Mouse (Mus musculus) stomach, postnatal 0 days (tissue): ENCODE data around the gene Nsmf. TPM values are rescaled to one million over a fixed set of nuclear protein-coding genes. Genes with fewer than 3 reads are reported as not detected.

Experiments used
- ATAC-seq: fragments of 200-750 bp; cut with Nextera tagmentation; 2 replicates; pipeline ENCODE4 v1.8.0; 2017; ENCODE audit not compliant: low FRiP score, low TSS enrichment
- DNase-seq: peaks from one replicate; pipeline ENCODE4 v3.0.0-alpha.2; 2016; ENCODE audit warnings: low spot score
- H3K27ac ChIP-seq: fragments of 300-500 bp; sonication (generic); replicated peaks from 2 replicates; pipeline ENCODE4 v1.5.1; 2014; ENCODE audit warnings: mild to moderate bottlenecking, control low read depth
- H3K27me3 ChIP-seq: fragments of 300-500 bp; sonication (generic); 2 replicates; pipeline ENCODE4 v1.6.1; 2014; ENCODE audit warnings: low read length; ENCODE audit not compliant: control insufficient read depth, insufficient read depth
- H3K36me3 ChIP-seq: fragments of 300-500 bp; sonication (generic); 2 replicates; pipeline ENCODE4 v1.6.1; 2014; ENCODE audit warnings: low read length, mixed read lengths; ENCODE audit not compliant: control insufficient read depth, insufficient read depth
- H3K4me1 ChIP-seq: fragments of 300-500 bp; sonication (generic); replicated peaks from 2 replicates; pipeline ENCODE4 v1.6.1; 2014; ENCODE audit warnings: antibody characterized with exemption; ENCODE audit not compliant: control insufficient read depth, insufficient read depth
- H3K4me2 ChIP-seq: fragments of 300-500 bp; sonication (generic); replicated peaks from 2 replicates; pipeline ENCODE4 v1.6.1; 2014; ENCODE audit warnings: low read depth, mild to moderate bottlenecking, control low read depth, moderate library complexity
- H3K4me3 ChIP-seq: fragments of 300-500 bp; sonication (generic); 2 replicates; pipeline ENCODE4 v1.5.1; 2014; ENCODE audit warnings: low read depth, low read length, control low read depth
- H3K9ac ChIP-seq: fragments of 300-500 bp; sonication (generic); 2 replicates; pipeline ENCODE4 v1.6.1; 2014; ENCODE audit warnings: mild to moderate bottlenecking, low read length, control low read depth, mixed read lengths
- H3K9me3 ChIP-seq: fragments of 300-500 bp; sonication (generic); 2 replicates; pipeline ENCODE4 v1.6.1; 2016; ENCODE audit warnings: low read length; ENCODE audit not compliant: control insufficient read depth
- CTCF ChIP-seq: IDR thresholded peaks from 2 replicates; pipeline ENCODE4 v1.5.1; 2016; ENCODE audit warnings: antibody characterized with exemption, low read depth, mild to moderate bottlenecking, moderate library complexity
- EP300 ChIP-seq: optimal IDR thresholded peaks from 2 replicates; pipeline ENCODE3; 2016; ENCODE audit warnings: antibody characterized with exemption
- WGBS: fragments of 180-500 bp; shearing (Covaris S2); extraction: QIAGEN DNeasy Blood & Tissue Kit; methylation state at CpG from one replicate; pipeline ENCODE4 v1.1.7; 2014; 5-methylcytosine and 5-hydroxymethylcytosine counted together
- polyA plus RNA-seq: library from polyadenylated mRNA; unstranded; fragments of >200 nt; fragmentation: Nextera tagmentation; extraction: Ambion mirVana; gene quantifications from 2 replicates; pipeline ENCODE4 v1.2.1, GENCODE M21; 2015

The Nsmf gene
- 23.5 and 30.2 TPM in 2 replicates for polyA plus RNA-seq

- peak; percentile 90 for ATAC-seq
- H3K9ac ChIP-seq, result peak within 1 kb of the TSS; percentile 76
- 4% methylated on average over 46 of the region's 47 CpGs for WGBS
- TF ChIP-seq CTCF (peak; percentile 38; the same call in 1 of the 2 replicates), EP300 (no peak)
- H3K36me3 ChIP-seq, result no peaks in the 10 kb centered on the region
- H3K4me3 ChIP-seq, result peak within 1 kb of the TSS; percentile 73
- no peaks in the 10 kb centered on the region for H3K27me3 ChIP-seq
- H3K4me1 ChIP-seq, result peaks cover 6% of the 10 kb centered on the region; the same call in 1 of the 2 replicates
- peak within 1 kb of the TSS; percentile 86 for H3K4me2 ChIP-seq
- no peaks in the 10 kb centered on the region for H3K9me3 ChIP-seq
- peak; percentile 89 for DNase-seq
- no peak within 1 kb of the TSS for H3K27ac ChIP-seq
Measured at GRCm38 (mm10) chr2:25054221-25055067, at the start of gene Nsmf. Nsmf (plus strand) TSS chr2:25054355.

DNA sequence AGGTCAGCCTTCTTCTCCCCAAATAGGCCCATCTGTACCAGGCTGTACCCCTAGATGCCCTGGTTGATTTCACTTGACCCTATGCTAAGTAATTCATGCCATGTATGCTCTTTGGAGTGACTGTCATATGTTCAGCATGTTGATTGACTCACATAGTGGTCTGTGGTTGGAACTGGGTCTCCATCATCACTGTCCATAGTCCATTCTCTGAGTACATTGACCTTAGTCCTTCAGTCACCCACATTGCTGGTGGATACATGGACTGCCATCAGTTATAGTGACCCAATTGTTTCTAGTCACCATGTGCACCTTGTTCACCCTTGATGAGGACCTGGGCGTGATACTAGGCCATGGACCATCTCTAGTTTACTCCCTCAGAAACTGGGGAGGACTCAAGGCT, 47.4 kb upstream of the Nsmf start:
- H3K4me3 ChIP-seq, result no peak overlapping the region
- no peaks in the 10 kb centered on the region for H3K9me3 ChIP-seq
- no peaks in the 10 kb centered on the region for H3K27me3 ChIP-seq
- H3K4me1 ChIP-seq, result no peaks in the 10 kb centered on the region
- DNase-seq (no peak), ATAC-seq (no peak)
- TF ChIP-seq CTCF, result no peak
- TF ChIP-seq EP300, result no peak
- 83% methylated on average over 1 of the region's 1 CpGs for WGBS
- H3K4me2 ChIP-seq, result no peak overlapping the region
- H3K9ac ChIP-seq, result no peak overlapping the region
- no peaks in the 10 kb centered on the region; the same call in 1 of the 2 replicates for H3K36me3 ChIP-seq
- H3K27ac ChIP-seq, result no peak overlapping the region

- ATAC-seq, result no peak
Measured at GRCm38 (mm10) chr2:25008250-25008649, 45.9 kb upstream of the Nsmf start.

DNA sequence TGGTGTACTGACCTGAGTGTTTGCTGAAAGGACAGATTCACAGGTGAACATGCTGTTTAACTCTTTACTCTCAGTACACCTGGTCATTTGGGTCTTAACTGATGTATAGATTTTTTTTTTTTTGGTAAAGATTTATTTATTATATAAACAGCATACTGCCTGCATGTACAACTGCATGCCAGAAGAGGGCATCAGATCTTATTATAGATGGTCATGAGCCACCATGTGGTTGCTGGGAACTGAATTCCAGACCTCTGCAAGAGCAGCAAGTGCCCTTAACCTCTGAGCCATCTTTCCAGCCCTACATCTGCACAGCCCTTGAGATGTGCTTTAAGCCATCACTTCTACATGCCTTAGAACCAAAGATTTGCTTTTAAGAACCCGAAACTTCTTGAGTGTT, 31.5 kb upstream of the Nsmf start:
- H3K4me3 ChIP-seq, result no peak overlapping the region
- no peak overlapping the region for H3K4me2 ChIP-seq
- H3K9me3 ChIP-seq, result no peaks in the 10 kb centered on the region
- ATAC-seq (no peak), DNase-seq (no peak)
- H3K36me3 ChIP-seq, result no peaks in the 10 kb centered on the region
- peak; percentile 43 for TF ChIP-seq CTCF
- TF ChIP-seq EP300, result no peak
- no peak overlapping the region for H3K9ac ChIP-seq
- no peak overlapping the region for H3K27ac ChIP-seq
- WGBS, result 85% methylated on average over 1 of the region's 1 CpGs
- no peaks in the 10 kb centered on the region for H3K4me1 ChIP-seq
- H3K27me3 ChIP-seq, result no peaks in the 10 kb centered on the region

More at GRCm38 (mm10) chr2:25008250-25008649, 45.9 kb upstream of the Nsmf start:
- Histone ChIP-seq H3K9me3 (no peaks in the 10 kb centered on the region), H3K9ac (no peak overlapping the region), H3K4me1 (no peaks in the 10 kb centered on the region), H3K27ac (no peak overlapping the region), H3K36me3 (no peaks in the 10 kb centered on the region; the same call in 1 of the 2 replicates), H3K4me3 (no peak overlapping the region), H3K4me2 (no peak overlapping the region), H3K27me3 (no peaks in the 10 kb centered on the region)
- no peak for DNase-seq
- peak; percentile 36; the same call in 1 of the 2 replicates for TF ChIP-seq CTCF
- no peak for TF ChIP-seq EP300

GRCm38 (mm10) chr2:25025109-25025508, 29.0 kb upstream of the Nsmf start:
- DNase-seq, result no peak
- no peak for TF ChIP-seq EP300
- TF ChIP-seq CTCF, result no peak
- no peaks in the 10 kb centered on the region for H3K9me3 ChIP-seq
- no peaks in the 10 kb centered on the region for H3K36me3 ChIP-seq
- no peak overlapping the region for H3K4me2 ChIP-seq
- no peak overlapping the region for H3K9ac ChIP-seq
- no peaks in the 10 kb centered on the region for H3K4me1 ChIP-seq
- H3K27ac ChIP-seq, result no peak overlapping the region
- no peak for ATAC-seq
- 78% methylated on average over 1 of the region's 1 CpGs for WGBS
- no peaks in the 10 kb centered on the region for H3K27me3 ChIP-seq
- H3K4me3 ChIP-seq, result no peak overlapping the region

DNA sequence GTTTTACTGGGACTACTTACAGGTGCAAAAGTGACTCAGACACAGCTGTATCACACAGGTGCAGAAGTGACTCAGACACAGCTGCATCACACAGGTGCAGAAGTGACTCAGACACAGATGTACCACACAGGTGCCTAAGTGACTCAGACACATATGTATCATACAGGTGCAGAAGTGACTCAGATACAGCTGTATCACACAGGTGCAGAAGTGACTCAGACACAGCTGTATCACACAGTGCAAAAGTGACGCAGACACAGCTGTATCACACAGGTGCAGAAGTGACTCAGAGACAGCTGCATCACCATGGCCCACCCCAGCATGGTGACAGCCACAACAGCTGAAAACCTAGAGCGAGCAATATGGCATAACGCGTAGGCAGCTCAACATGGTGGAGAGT, 19.2 kb upstream of the Nsmf start:
- H3K27ac ChIP-seq, result no peak overlapping the region
- H3K9ac ChIP-seq, result no peak overlapping the region
- DNase-seq, result no peak
- H3K4me2 ChIP-seq, result no peak overlapping the region
- peak; percentile 63 for ATAC-seq
- H3K27me3 ChIP-seq, result no peaks in the 10 kb centered on the region
- H3K4me3 ChIP-seq, result no peak overlapping the region
- no peaks in the 10 kb centered on the region for H3K36me3 ChIP-seq
- H3K4me1 ChIP-seq, result no peaks in the 10 kb centered on the region
- WGBS, result 89% methylated on average over 4 of the region's 4 CpGs
- H3K9me3 ChIP-seq, result no peaks in the 10 kb centered on the region
- TF ChIP-seq EP300, result no peak
- no peak for TF ChIP-seq CTCF
